Mouse (Mus musculus): ENCODE measurements around the gene Limch1. TPM values are rescaled to one million over a fixed set of nuclear protein-coding genes. Genes with fewer than 3 reads are reported as not detected.

Limch1 gene
- polyA plus RNA-seq, 1 experiment from 2014 or later, result 41.5 TPM

GRCm38 (mm10) chr5:66817184-66817956 lies 71.7 kb downstream of the Limch1 start:
- no peak for ATAC-seq (ENCODE audit: low FRiP score, low read depth)
- Histone ChIP-seq H3K4me2 (replicated peaks) (no peak overlapping the region), H3K27ac (replicated peaks) (no peak overlapping the region), H3K27me3 (no peaks in the 10 kb centered on the region), H3K9ac (replicated peaks) (no peak overlapping the region), H3K4me3 (no peak overlapping the region), H3K36me3 (no peaks in the 10 kb centered on the region), H3K4me1 (peaks cover 16% of the 10 kb centered on the region), H3K9me3 (no peaks in the 10 kb centered on the region)
- WGBS, result 94% methylated on average over 8 of the region's 8 CpGs

- WGBS, result 61% methylated on average over 6 of the region's 6 CpGs
- H3K4me3 ChIP-seq, result no peak overlapping the region
- H3K36me3 ChIP-seq, result no peaks in the 10 kb centered on the region
- peak overlapping the region; percentile 72 for H3K27ac ChIP-seq (replicated peaks)
- peak; percentile 76 for ATAC-seq (ENCODE audit: low FRiP score, low read depth)
- no peaks in the 10 kb centered on the region for H3K27me3 ChIP-seq
- H3K4me2 ChIP-seq (replicated peaks), result no peak overlapping the region
- no peaks in the 10 kb centered on the region for H3K9me3 ChIP-seq
- no peak overlapping the region for H3K9ac ChIP-seq (replicated peaks)
- H3K4me1 ChIP-seq, result peaks cover 15% of the 10 kb centered on the region
Measured at GRCm38 (mm10) chr5:66822500-66823205, 77.0 kb downstream of the Limch1 start.

GRCm38 (mm10) chr5:66825586-66825985 lies 80.0 kb downstream of the Limch1 start:
- no peaks in the 10 kb centered on the region for H3K9me3 ChIP-seq
- peaks cover 15% of the 10 kb centered on the region for H3K4me1 ChIP-seq
- ATAC-seq (ENCODE audit: low FRiP score, low read depth), result no peak
- H3K9ac ChIP-seq (replicated peaks), result no peak overlapping the region
- no peak overlapping the region for H3K27ac ChIP-seq (replicated peaks)
- H3K4me2 ChIP-seq (replicated peaks), result no peak overlapping the region
- 95% methylated on average over 4 of the region's 4 CpGs for WGBS
- H3K36me3 ChIP-seq, result no peaks in the 10 kb centered on the region
- no peak overlapping the region for H3K4me3 ChIP-seq
- no peaks in the 10 kb centered on the region for H3K27me3 ChIP-seq

GRCm38 (mm10) chr5:66826844-66827243 lies 81.2 kb downstream of the Limch1 start:
- WGBS, result 77% methylated on average over 8 of the region's 8 CpGs
- Histone ChIP-seq H3K4me2 (replicated peaks) (no peak overlapping the region), H3K27ac (replicated peaks) (no peak overlapping the region), H3K4me3 (no peak overlapping the region), H3K36me3 (no peaks in the 10 kb centered on the region), H3K27me3 (no peaks in the 10 kb centered on the region), H3K4me1 (peaks cover 15% of the 10 kb centered on the region), H3K9ac (replicated peaks) (no peak overlapping the region), H3K9me3 (no peaks in the 10 kb centered on the region)
- ATAC-seq (ENCODE audit: low FRiP score, low read depth), result no peak

- Histone ChIP-seq H3K4me3 (no peak overlapping the region), H3K36me3 (no peaks in the 10 kb centered on the region), H3K9ac (replicated peaks) (no peak overlapping the region), H3K27me3 (no peaks in the 10 kb centered on the region), H3K4me2 (replicated peaks) (no peak overlapping the region), H3K9me3 (no peaks in the 10 kb centered on the region), H3K4me1 (0 out of 2 replicates have a peak, but pooled peaks cover 2% of the 10 kb centered on the region), H3K27ac (replicated peaks) (no peak overlapping the region)
- no peak for ATAC-seq (ENCODE audit: low FRiP score, low read depth)
- 85% methylated on average over 5 of the region's 5 CpGs for WGBS
Measured at GRCm38 (mm10) chr5:66829505-66829904, 83.9 kb downstream of the Limch1 start.

GRCm38 (mm10) chr5:66830206-66830605 lies 84.6 kb downstream of the Limch1 start:
- H3K9me3 ChIP-seq, result no peaks in the 10 kb centered on the region
- H3K36me3 ChIP-seq, result no peaks in the 10 kb centered on the region
- H3K9ac ChIP-seq (replicated peaks), result no peak overlapping the region
- 94% methylated on average over 10 of the region's 10 CpGs for WGBS
- H3K4me1 ChIP-seq, result 0 out of 2 replicates have a peak, but pooled peaks cover 2% of the 10 kb centered on the region
- H3K27ac ChIP-seq (replicated peaks), result no peak overlapping the region
- no peak overlapping the region for H3K4me3 ChIP-seq
- no peak overlapping the region for H3K4me2 ChIP-seq (replicated peaks)
- ATAC-seq (ENCODE audit: low FRiP score, low read depth), result no peak
- H3K27me3 ChIP-seq, result no peaks in the 10 kb centered on the region

GRCm38 (mm10) chr5:66834756-66835155 lies 89.1 kb downstream of the Limch1 start:
- WGBS, result 80% methylated on average over 6 of the region's 6 CpGs
- Histone ChIP-seq H3K9me3 (no peaks in the 10 kb centered on the region), H3K27ac (replicated peaks) (no peak overlapping the region), H3K36me3 (no peaks in the 10 kb centered on the region), H3K9ac (replicated peaks) (no peak overlapping the region), H3K4me3 (no peak overlapping the region), H3K27me3 (no peaks in the 10 kb centered on the region), H3K4me1 (no peaks in the 10 kb centered on the region), H3K4me2 (replicated peaks) (no peak overlapping the region)
- ATAC-seq (ENCODE audit: low FRiP score, low read depth), result no peak

GRCm38 (mm10) chr5:66836892-66837291 lies 91.3 kb downstream of the Limch1 start:
- H3K9ac ChIP-seq (replicated peaks), result no peak overlapping the region
- no peaks in the 10 kb centered on the region for H3K27me3 ChIP-seq
- no peak for ATAC-seq (ENCODE audit: low FRiP score, low read depth)
- H3K36me3 ChIP-seq, result no peaks in the 10 kb centered on the region
- 85% methylated on average over 4 of the region's 4 CpGs for WGBS
- H3K4me3 ChIP-seq, result no peak overlapping the region
- no peaks in the 10 kb centered on the region for H3K4me1 ChIP-seq
- no peaks in the 10 kb centered on the region for H3K9me3 ChIP-seq
- H3K4me2 ChIP-seq (replicated peaks), result no peak overlapping the region
- H3K27ac ChIP-seq (replicated peaks), result no peak overlapping the region

GRCm38 (mm10) chr5:66841971-66842370 lies 96.3 kb downstream of the Limch1 start:
- no peak for ATAC-seq (ENCODE audit: low FRiP score, low read depth)
- no peaks in the 10 kb centered on the region for H3K36me3 ChIP-seq
- 97% methylated on average over 2 of the region's 2 CpGs for WGBS
- H3K4me1 ChIP-seq, result no peaks in the 10 kb centered on the region
- no peaks in the 10 kb centered on the region for H3K9me3 ChIP-seq
- H3K9ac ChIP-seq (replicated peaks), result no peak overlapping the region
- no peaks in the 10 kb centered on the region for H3K27me3 ChIP-seq
- H3K27ac ChIP-seq (replicated peaks), result no peak overlapping the region
- H3K4me3 ChIP-seq, result no peak overlapping the region
- no peak overlapping the region for H3K4me2 ChIP-seq (replicated peaks)

- Histone ChIP-seq H3K4me2 (replicated peaks) (no peak overlapping the region), H3K27me3 (no peaks in the 10 kb centered on the region), H3K9ac (replicated peaks) (no peak overlapping the region), H3K9me3 (no peaks in the 10 kb centered on the region), H3K4me1 (no peaks in the 10 kb centered on the region), H3K4me3 (no peak overlapping the region), H3K27ac (replicated peaks) (no peak overlapping the region), H3K36me3 (no peaks in the 10 kb centered on the region)
- WGBS, result 96% methylated on average over 5 of the region's 5 CpGs
- no peak for ATAC-seq (ENCODE audit: low FRiP score, low read depth)
Measured at GRCm38 (mm10) chr5:66842776-66843175, 97.1 kb downstream of the Limch1 start.

- Histone ChIP-seq H3K27me3 (no peaks in the 10 kb centered on the region), H3K4me1 (0 out of 2 replicates have a peak, but pooled peaks cover 5% of the 10 kb centered on the region), H3K9me3 (no peaks in the 10 kb centered on the region), H3K36me3 (no peaks in the 10 kb centered on the region), H3K9ac (replicated peaks) (no peak overlapping the region), H3K4me2 (replicated peaks) (no peak overlapping the region), H3K4me3 (no peak overlapping the region), H3K27ac (replicated peaks) (no peak overlapping the region)
- WGBS, result 81% methylated on average over 7 of the region's 7 CpGs
- no peak for ATAC-seq (ENCODE audit: low FRiP score, low read depth)
Measured at GRCm38 (mm10) chr5:66848136-66848535, 102.5 kb downstream of the Limch1 start.

- H3K36me3 ChIP-seq, result no peaks in the 10 kb centered on the region
- H3K9ac ChIP-seq (replicated peaks), result no peak overlapping the region
- H3K4me1 ChIP-seq, result 0 out of 2 replicates have a peak, but pooled peaks cover 5% of the 10 kb centered on the region
- no peak overlapping the region for H3K4me3 ChIP-seq
- H3K9me3 ChIP-seq, result no peaks in the 10 kb centered on the region
- no peak for ATAC-seq (ENCODE audit: low FRiP score, low read depth)
- no peak overlapping the region for H3K27ac ChIP-seq (replicated peaks)
- whole genome bisulfite sequencing, result 88% methylated on average over 4 of the region's 4 CpGs
- no peak overlapping the region for H3K4me2 ChIP-seq (replicated peaks)
- H3K27me3 ChIP-seq, result no peaks in the 10 kb centered on the region
Measured at GRCm38 (mm10) chr5:66849148-66849547, 103.5 kb downstream of the Limch1 start.
